Mouse (Mus musculus) olfactory bulb, adult 2 months (tissue): Measurements from ENCODE around the gene Mroh9. TPM values are rescaled to one million over a fixed set of nuclear protein-coding genes. Genes with fewer than 3 reads are reported as not detected.

Source experiments
- H3K27ac ChIP-seq: fragments of 200-500 bp; 2 replicates; pipeline ENCODE4 v1.5.1; 2012; ENCODE audit warnings: low read depth, low read length; ENCODE audit not compliant: insufficient read depth
- H3K4me1 ChIP-seq: fragments of 200-500 bp; 2 replicates; pipeline ENCODE4 v1.6.1; 2012; ENCODE audit warnings: low read length; ENCODE audit not compliant: control insufficient read depth, insufficient read depth
- H3K4me3 ChIP-seq: fragments of 200-500 bp; 2 replicates; pipeline ENCODE4 v1.5.1; 2012; ENCODE audit warnings: mild to moderate bottlenecking, low read depth, low read length, moderate library complexity; ENCODE audit not compliant: insufficient read depth
- CTCF ChIP-seq: fragments of 200-500 bp; IDR thresholded peaks from 2 replicates; pipeline ENCODE4 v1.5.1; 2012; ENCODE audit warnings: low read depth, mild to moderate bottlenecking, low read length, moderate library complexity; ENCODE audit not compliant: insufficient read depth
- POLR2A ChIP-seq: fragments of 200-500 bp; IDR thresholded peaks from 2 replicates; pipeline ENCODE4 v1.6.1; 2012; ENCODE audit warnings: mild to moderate bottlenecking, low read depth, low read length, moderate library complexity; ENCODE audit not compliant: insufficient read depth
- WGBS: fragments of 180-500 bp; shearing (Covaris S2); methylation state at CpG from one replicate; pipeline ENCODE4 v1.1.7; 2018; 5-methylcytosine and 5-hydroxymethylcytosine counted together
- polyA plus RNA-seq: library from polyadenylated mRNA; stranded (reverse); fragments of >200 nt; gene quantifications from 2 replicates; pipeline ENCODE4 v1.2.4, GENCODE M21; 2012; ENCODE audit warnings: low replicate concordance; ENCODE audit not compliant: missing spikeins, insufficient read depth, insufficient read length

Mroh9 gene
- polyA plus RNA-seq, 1 experiment: not detected

DNA sequence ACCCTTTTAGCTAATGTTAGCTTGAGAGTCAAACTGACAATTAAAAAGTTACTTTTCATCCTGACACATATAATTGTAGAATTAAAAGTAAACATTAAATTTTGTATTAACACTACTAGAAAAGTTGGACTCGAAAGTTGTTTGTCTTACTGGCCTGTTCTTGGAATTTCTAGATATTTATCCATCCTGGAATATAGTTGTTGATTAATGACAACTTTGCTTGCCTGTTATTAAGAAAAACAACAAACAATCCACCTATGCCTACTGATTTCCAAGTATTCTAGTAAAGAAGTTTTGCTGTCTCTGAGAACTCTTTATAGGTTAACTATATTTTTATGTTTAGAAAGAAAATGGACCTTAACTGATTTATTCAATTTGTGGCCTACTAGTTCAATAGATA is 98.7 kb downstream of the Mroh9 start:
- Histone ChIP-seq H3K4me1 (no peaks in the 10 kb centered on the region), H3K4me3 (no peak overlapping the region), H3K27ac (no peak overlapping the region)
- WGBS: 95% methylated on average over 1 of the region's 1 CpGs
- no peak for TF ChIP-seq POLR2A
- no peak for TF ChIP-seq CTCF

DNA sequence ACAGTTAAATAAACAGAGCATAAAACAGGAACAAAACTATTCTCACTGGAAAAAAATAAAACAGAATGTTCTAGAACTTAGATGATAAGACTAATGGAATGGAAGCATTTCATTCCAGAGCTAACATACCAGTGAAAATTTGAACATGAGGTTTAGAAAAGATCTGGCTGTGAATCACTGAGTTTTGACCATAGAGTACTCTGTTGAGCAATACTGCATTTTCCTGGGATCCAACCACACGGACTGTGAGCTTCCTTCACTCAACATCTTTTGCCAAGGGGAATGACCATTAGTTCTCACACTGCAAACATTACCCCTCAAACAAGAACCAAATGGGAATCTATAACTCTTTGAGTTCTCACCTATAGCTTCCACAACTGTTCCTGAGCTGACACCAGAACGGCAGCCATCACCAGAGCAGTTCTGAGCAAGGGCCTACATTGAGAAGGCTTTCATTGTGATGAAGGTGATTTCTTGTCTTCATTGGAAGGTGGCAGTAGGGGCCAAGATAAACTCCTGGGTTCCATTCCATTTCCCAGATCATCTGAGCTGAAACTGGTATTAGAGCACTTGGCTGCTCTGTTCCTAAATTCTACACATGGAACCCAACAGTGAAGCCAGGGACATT is 99.2 kb downstream of the Mroh9 start:
- Histone ChIP-seq H3K27ac (no peak overlapping the region), H3K4me3 (no peak overlapping the region), H3K4me1 (no peaks in the 10 kb centered on the region)
- TF ChIP-seq POLR2A (no peak), CTCF (no peak)
- WGBS: 92% methylated on average over 2 of the region's 2 CpGs

DNA sequence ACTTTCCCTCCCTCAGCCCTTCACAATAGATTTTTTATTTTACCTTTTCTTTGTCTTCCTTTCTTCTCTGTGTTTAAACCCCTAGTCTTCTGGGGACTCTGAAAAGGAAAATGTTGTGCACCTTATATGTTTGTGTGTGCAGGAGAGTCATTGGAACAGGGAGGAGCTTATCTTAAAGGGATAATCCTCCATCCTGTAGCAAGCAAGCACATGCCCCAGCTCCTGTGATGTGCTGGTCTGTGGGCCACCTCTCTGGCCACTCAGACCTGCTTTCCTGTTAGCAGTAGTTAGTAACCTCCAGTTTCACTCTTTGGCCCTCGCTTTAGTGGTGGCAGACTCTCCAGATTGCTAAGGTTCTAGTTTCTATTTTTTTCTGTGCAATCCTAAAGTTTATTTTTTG is 101.0 kb downstream of the Mroh9 start, which contains the start of gene Fmo3:
TSS of gene Fmo3 (minus strand) at position 101 of the 400 bp plus-strand sequence.
- Histone ChIP-seq H3K4me1 (no peaks in the 10 kb centered on the region), H3K27ac (no peak within 1 kb of the TSS), H3K4me3 (no peak within 1 kb of the TSS)
- TF ChIP-seq POLR2A (no peak), CTCF (no peak)
- WGBS: 81% methylated on average over 1 of the region's 1 CpGs

Other genes starting within 250 kb of the Mroh9 start
- gene Fmo1, start 219.1 kb downstream of the Mroh9 start, polyA plus RNA-seq: not detected in 2 replicates
- not detected in 2 replicates for gene Fmo2, start 186.9 kb downstream of the Mroh9 start, polyA plus RNA-seq
- gene Fmo6, start 148.2 kb downstream of the Mroh9 start, polyA plus RNA-seq: not detected in 2 replicates
- not detected in 2 replicates for gene Fmo3, start 101.1 kb downstream of the Mroh9 start, polyA plus RNA-seq
- gene Prrx1, start 228.0 kb upstream of the Mroh9 start, polyA plus RNA-seq: not detected in 2 replicates